Mouse (Mus musculus) gastrocnemius, postnatal 14 days (tissue): ENCODE measurements around the gene Ciapin1. TPM values are rescaled to one million over a fixed set of nuclear protein-coding genes. Genes with fewer than 3 reads are reported as not detected.

Source experiments
- DNase-seq: peaks from one replicate; pipeline ENCODE4 v3.0.0; 2021; ENCODE audit warnings: mixed read lengths
- intact Hi-C: fragments of 180-260 bp; cut with DNase I; formaldehyde crosslinking; loops from one replicate; pipeline ENCODE4 v1.15.1; 2025; ENCODE audit warnings: low total_unique reads
- long read RNA-seq, 2 experiments: library from polyadenylated mRNA; stranded (forward); transcript quantifications; one replicate each; pipeline ENCODE4 v2.0.0; 2021
- total RNA-seq, 2 experiments: library from RNA; stranded (reverse); gene quantifications; 2 replicates each; pipeline ENCODE4 v1.2.3; 2021

Gene Ciapin1
- 10 to 100 TPM; 32.0 to 33.5 TPM for total RNA-seq
- long read RNA-seq, experiment 1, full-length matches to known transcripts, result 55 of 79 reads
- long read RNA-seq, experiment 1, partial matches to known transcripts, result 19 of 79 reads
- long read RNA-seq, experiment 1, other reads (novel, unspliced or antisense), result 5 of 79 reads
- long read RNA-seq, experiment 2, full-length matches to known transcripts, result 89 of 118 reads
- long read RNA-seq, experiment 2, partial matches to known transcripts, result 18 of 118 reads
- long read RNA-seq, experiment 2, other reads (novel, unspliced or antisense), result 11 of 118 reads

GRCm38 (mm10) chr8:94837662-94838574, at the start of gene Ciapin1, which contains the start of gene Coq9:
Gene Ciapin1, minus strand, starts transcription at chr8:94838358.
Gene Coq9, plus strand, starts transcription at chr8:94838321.
- intact Hi-C loops, result no loop called here
- DNase-seq, result peak; percentile 95

GRCm38 (mm10) chr8:94880742-94881141, 42.6 kb upstream of the Ciapin1 start:
- no peak for DNase-seq
- intact Hi-C loops, result no loop called here

GRCm38 (mm10) chr8:94876820-94877219, 38.7 kb upstream of the Ciapin1 start:
- no peak for DNase-seq
- intact Hi-C loops, result no loop called here

GRCm38 (mm10) chr8:94876197-94876730, 38.1 kb upstream of the Ciapin1 start, which contains the start of gene Dok4:
Gene Dok4, minus strand, starts transcription at chr8:94876330.
- peak; percentile 83 for DNase-seq
- intact Hi-C loops, result no loop called here

- no peak for DNase-seq
- intact Hi-C loops, result no loop called here
These were observed 37.7 kb upstream of the Ciapin1 start for GRCm38 (mm10) chr8:94875871-94876150.

GRCm38 (mm10) chr8:94875096-94875870, 37.1 kb upstream of the Ciapin1 start:
- no peak for DNase-seq
- intact Hi-C loops, result no loop called here

GRCm38 (mm10) chr8:94874358-94874757, 36.2 kb upstream of the Ciapin1 start:
- DNase-seq, result peak; percentile 71
- intact Hi-C loops, result no loop called here

GRCm38 (mm10) chr8:94872576-94872975, 34.4 kb upstream of the Ciapin1 start:
- intact Hi-C loops, result loop anchor here (2.0 kb wide), 1 partner anchor 38 kb away; no protein-coding TSS in a partner anchor
- no peak for DNase-seq

- no peak for DNase-seq
- intact Hi-C loops, result loop anchor here (2.0 kb wide), 1 partner anchor 39 kb away; no protein-coding TSS in a partner anchor
These were observed 34.0 kb upstream of the Ciapin1 start for GRCm38 (mm10) chr8:94872156-94872555.

GRCm38 (mm10) chr8:94871108-94871894, 33.1 kb upstream of the Ciapin1 start:
- intact Hi-C loops, result no loop called here
- peak; percentile 63 for DNase-seq

GRCm38 (mm10) chr8:94870474-94871107, 32.4 kb upstream of the Ciapin1 start:
- intact Hi-C loops, result no loop called here
- peak; percentile 59 for DNase-seq

- no peak for DNase-seq
- intact Hi-C loops, result no loop called here
These were observed 31.8 kb upstream of the Ciapin1 start for GRCm38 (mm10) chr8:94870003-94870402.

- intact Hi-C loops, result no loop called here
- DNase-seq, result no peak
These were observed 31.0 kb upstream of the Ciapin1 start for GRCm38 (mm10) chr8:94869146-94869545.

- no peak for DNase-seq
- intact Hi-C loops, result no loop called here
These were observed 28.8 kb upstream of the Ciapin1 start for GRCm38 (mm10) chr8:94866921-94867320.

- intact Hi-C loops, result no loop called here
- no peak for DNase-seq
These were observed 27.1 kb upstream of the Ciapin1 start for GRCm38 (mm10) chr8:94865292-94865691.

GRCm38 (mm10) chr8:94863897-94864673, 25.9 kb upstream of the Ciapin1 start:
- DNase-seq, result no peak
- intact Hi-C loops, result no loop called here

- DNase-seq, result no peak
- intact Hi-C loops, result no loop called here
These were observed 24.5 kb upstream of the Ciapin1 start for GRCm38 (mm10) chr8:94862487-94863220.
